Mouse (Mus musculus) urinary bladder, postnatal 14 days (tissue): ENCODE results near the gene Npr1.
A peak's percentile ranks its signal among the peaks of the same experiment; 100 is the strongest.

Experiments used
- DNase-seq: peaks from one replicate; pipeline ENCODE4 v3.0.0; 2021; ENCODE audit warnings: low spot score

The Npr1 gene

GRCm38 (mm10) chr3:90437131-90437530, 28.5 kb downstream of the Npr1 start:
- no peak for DNase-seq

- DNase-seq: no peak
These were observed 31.5 kb downstream of the Npr1 start for GRCm38 (mm10) chr3:90434073-90434730.

- peak; percentile 100 for DNase-seq
These were observed 32.2 kb downstream of the Npr1 start, which contains the start of gene Ints3 for GRCm38 (mm10) chr3:90433381-90434020. Gene Ints3 (minus strand): TSS chr3:90433622.

GRCm38 (mm10) chr3:90432811-90433219, 32.9 kb downstream of the Npr1 start:
- DNase-seq: peak; percentile 43

GRCm38 (mm10) chr3:90432348-90432747, 33.3 kb downstream of the Npr1 start:
- no peak for DNase-seq

- DNase-seq: no peak
These were observed 36.1 kb downstream of the Npr1 start for GRCm38 (mm10) chr3:90429576-90429975.

GRCm38 (mm10) chr3:90428186-90428585, 37.5 kb downstream of the Npr1 start:
- DNase-seq: no peak

GRCm38 (mm10) chr3:90427574-90427973, 38.1 kb downstream of the Npr1 start:
- DNase-seq: no peak

GRCm38 (mm10) chr3:90425499-90425898, 40.2 kb downstream of the Npr1 start:
- no peak for DNase-seq

GRCm38 (mm10) chr3:90423549-90423948, 42.1 kb downstream of the Npr1 start:
- no peak for DNase-seq

GRCm38 (mm10) chr3:90420696-90421095, 45.0 kb downstream of the Npr1 start:
- no peak for DNase-seq

GRCm38 (mm10) chr3:90413011-90413396, 52.7 kb downstream of the Npr1 start:
- no peak for DNase-seq

GRCm38 (mm10) chr3:90412312-90413010, 53.2 kb downstream of the Npr1 start:
- peak; percentile 74 for DNase-seq

- no peak for DNase-seq
These were observed 56.9 kb downstream of the Npr1 start for GRCm38 (mm10) chr3:90408721-90409120.

GRCm38 (mm10) chr3:90406414-90406813, 59.3 kb downstream of the Npr1 start:
- DNase-seq: no peak

- DNase-seq: no peak
These were observed 61.1 kb downstream of the Npr1 start for GRCm38 (mm10) chr3:90404609-90405008.

- no peak for DNase-seq
These were observed 61.5 kb downstream of the Npr1 start for GRCm38 (mm10) chr3:90404121-90404520.

GRCm38 (mm10) chr3:90400993-90401392, 64.7 kb downstream of the Npr1 start:
- DNase-seq: no peak
